Mouse (Mus musculus) brain, embryonic 14.5 days (tissue): ENCODE data around the gene Lrrk1.

Experiments
- CTCF ChIP-seq: fragments of 200-500 bp; IDR thresholded peaks from 2 replicates; pipeline ENCODE4 v1.5.1; 2012; ENCODE audit warnings: inconsistent platforms, mild to moderate bottlenecking, moderate library complexity, borderline replicate concordance; ENCODE audit not compliant: insufficient read depth, insufficient read length; ENCODE audit errors: extremely low read depth
- POLR2A ChIP-seq: fragments of 200-500 bp; IDR thresholded peaks from 2 replicates; pipeline ENCODE4 v1.6.1; 2012; ENCODE audit warnings: mild to moderate bottlenecking, inconsistent platforms, borderline replicate concordance; ENCODE audit not compliant: poor library complexity, insufficient read depth, insufficient read length, severe bottlenecking; ENCODE audit errors: extremely low read depth

- no peak for TF ChIP-seq POLR2A
- TF ChIP-seq CTCF = no peak
These were observed 29.1 kb downstream of the Lrrk1 start for GRCm38 (mm10) chr7:66359044-66359443.
